Mouse (Mus musculus) heart, adult 2 months (tissue): ENCODE measurements around the gene Grin2b. TPM values are rescaled to one million over a fixed set of nuclear protein-coding genes. Genes with fewer than 3 reads are reported as not detected.

Experiments
- DNase-seq, 2 experiments: peaks; one replicate each; pipeline ENCODE4 v3.0.0; 2021
- H3K27ac ChIP-seq: fragments of 200-600 bp; 2 replicates; pipeline ENCODE4 v1.8.1; 2022
- H3K27me3 ChIP-seq: fragments of 200-500 bp; 2 replicates; pipeline ENCODE4 v1.6.1; 2012; ENCODE audit warnings: mild to moderate bottlenecking, low read length, inconsistent platforms, mixed read lengths; ENCODE audit not compliant: control insufficient read depth, insufficient read depth
- H3K36me3 ChIP-seq: fragments of 200-500 bp; 2 replicates; pipeline ENCODE4 v1.6.1; 2012; ENCODE audit warnings: low read length, inconsistent platforms; ENCODE audit not compliant: control insufficient read depth, insufficient read depth
- H3K4me1 ChIP-seq: fragments of 200-500 bp; 2 replicates; pipeline ENCODE4 v1.6.1; 2011; ENCODE audit warnings: low read length; ENCODE audit not compliant: control insufficient read depth, insufficient read depth
- H3K4me3 ChIP-seq: fragments of 200-600 bp; 2 replicates; pipeline ENCODE4 v1.8.1; 2022
- H3K79me2 ChIP-seq: fragments of 200-500 bp; replicated peaks from 2 replicates; pipeline ENCODE4 v1.6.1; 2012; ENCODE audit warnings: mild to moderate bottlenecking, inconsistent platforms, low read length, moderate library complexity, mixed read lengths; ENCODE audit not compliant: control insufficient read depth, insufficient read depth
- H3K9ac ChIP-seq: fragments of 200-500 bp; 2 replicates; pipeline ENCODE4 v1.6.1; 2012; ENCODE audit warnings: low read depth, mild to moderate bottlenecking, control low read depth, inconsistent platforms, low read length, mixed read lengths
- CTCF ChIP-seq: fragments of 200-600 bp; IDR thresholded peaks from 2 replicates; pipeline ENCODE4 v1.8.1; 2022; ENCODE audit warnings: antibody characterized with exemption, mild to moderate bottlenecking, moderate library complexity
- EP300 ChIP-seq: fragments of 200-500 bp; IDR thresholded peaks from 2 replicates; pipeline ENCODE4 v1.6.1; 2011; ENCODE audit warnings: low read depth, low read length, control low read depth; ENCODE audit not compliant: insufficient read depth
- POLR2A ChIP-seq: fragments of 200-500 bp; IDR thresholded peaks from 2 replicates; pipeline ENCODE4 v1.6.1; 2011; ENCODE audit warnings: mild to moderate bottlenecking, low read depth, low read length, control low read depth; ENCODE audit not compliant: insufficient read depth
- WGBS: fragments of 180-500 bp; shearing (Covaris S2); methylation state at CpG from one replicate; pipeline ENCODE4 v1.1.7; 2018; 5-methylcytosine and 5-hydroxymethylcytosine counted together
- intact Hi-C: fragments of 180-260 bp; cut with DNase I; formaldehyde crosslinking; loops from one replicate; pipeline ENCODE4 v1.15.1; 2025
- long read RNA-seq: library from polyadenylated mRNA; stranded (forward); transcript quantifications from one replicate; pipeline ENCODE4 v2.0.0, GENCODE M21; 2021
- polyA plus RNA-seq: library from polyadenylated mRNA; depleted of rRNA; stranded (reverse); fragments of >200 nt; gene quantifications from 2 replicates; pipeline ENCODE4 v1.2.3, GENCODE M21; 2012; rRNA removed
- total RNA-seq, 2 experiments: library from RNA; stranded (reverse); gene quantifications; 2 replicates each; pipeline ENCODE4 v1.2.3; 2021

Grin2b gene
- total RNA-seq: not detected
- under 0.01 and 0.02 TPM in 2 replicates for polyA plus RNA-seq
- long read RNA-seq, partial matches to known transcripts: 0 of 1 reads
- long read RNA-seq, other reads (novel, unspliced or antisense): 1 of 1 reads

DNA sequence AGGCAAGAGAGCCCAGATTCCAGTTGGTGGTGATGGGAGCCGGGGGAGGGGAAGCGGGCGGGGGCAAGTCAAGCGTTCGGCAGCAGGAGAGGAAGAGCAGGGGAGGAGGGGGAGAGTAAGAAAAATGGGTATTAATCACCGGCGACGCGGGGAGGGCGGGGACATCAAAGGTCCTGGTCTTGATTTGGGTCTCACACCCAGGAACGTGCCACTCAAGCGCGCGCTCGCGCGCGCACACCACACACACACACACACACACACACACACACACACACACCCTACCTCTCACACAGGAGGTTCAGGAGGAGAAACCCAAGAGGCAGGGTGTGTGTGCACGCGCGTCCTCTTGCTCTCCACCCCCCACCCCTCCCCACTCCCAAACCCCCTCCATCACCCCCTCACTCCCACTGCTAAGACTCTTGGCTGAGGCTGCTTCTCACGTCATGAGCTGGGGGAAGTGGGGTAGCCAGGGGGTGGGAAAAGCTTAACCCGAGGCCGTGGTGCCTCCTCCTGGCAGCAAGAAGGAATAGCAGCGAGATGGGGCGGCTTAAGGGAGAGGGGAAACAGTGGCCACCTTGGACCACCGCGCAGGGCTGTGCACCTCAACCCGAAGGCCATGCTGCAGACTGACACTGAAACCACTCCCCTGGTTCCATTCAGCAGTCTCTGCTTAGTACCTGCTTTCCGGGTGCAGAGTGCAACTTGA is at the start of gene Grin2b:
TSS of gene Grin2b (minus strand) at position 321 of the 706 bp plus-strand sequence.
- DNase-seq: no peak
- WGBS: 2% methylated on average over 25 of the region's 30 CpGs
- no peaks in the 10 kb centered on the region for H3K79me2 ChIP-seq
- H3K4me3 ChIP-seq: no peak within 1 kb of the TSS
- H3K4me1 ChIP-seq: no peaks in the 10 kb centered on the region
- H3K27ac ChIP-seq: no peak within 1 kb of the TSS
- H3K36me3 ChIP-seq: no peaks in the 10 kb centered on the region
- peaks cover 6% of the 10 kb centered on the region for H3K27me3 ChIP-seq
- TF ChIP-seq EP300 (no peak), CTCF (peak; percentile 20; the same call in 1 of the 2 replicates)
- H3K9ac ChIP-seq: no peak within 1 kb of the TSS
- intact Hi-C loops: no loop called here

DNA sequence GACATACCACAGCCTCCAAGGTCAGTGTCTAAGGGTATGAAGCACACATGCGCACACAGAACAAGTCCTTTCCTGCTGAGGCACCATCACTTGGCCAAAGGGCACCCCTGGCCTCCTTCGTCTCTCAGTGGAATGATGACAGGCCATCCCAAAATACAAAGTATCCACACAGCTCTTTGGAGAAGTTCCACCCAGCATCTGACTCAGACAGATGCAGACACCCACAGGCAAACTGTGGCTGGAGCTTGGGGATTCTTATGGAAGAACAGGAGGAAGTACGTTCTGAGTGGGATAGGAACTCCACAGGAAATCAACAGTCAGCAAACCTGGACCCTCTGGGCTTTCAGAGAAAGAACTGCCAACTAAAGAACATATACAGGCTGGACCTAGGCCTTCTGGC is 48.6 kb upstream of the Grin2b start:
- Histone ChIP-seq H3K27ac (no peak overlapping the region), H3K4me1 (no peaks in the 10 kb centered on the region), H3K79me2 (no peaks in the 10 kb centered on the region), H3K36me3 (no peaks in the 10 kb centered on the region), H3K4me3 (no peak overlapping the region), H3K9ac (no peak overlapping the region), H3K27me3 (no peaks in the 10 kb centered on the region)
- intact Hi-C loops: no loop called here
- no peak for DNase-seq
- no peak for TF ChIP-seq CTCF
- TF ChIP-seq EP300: no peak
- no peak for TF ChIP-seq POLR2A
- WGBS: 75% methylated on average over 3 of the region's 3 CpGs

GRCm38 (mm10) chr6:136210442-136210841 is 37.1 kb upstream of the Grin2b start:
- TF ChIP-seq EP300 (no peak), CTCF (no peak), POLR2A (no peak)
- whole genome bisulfite sequencing: 73% methylated on average over 3 of the region's 3 CpGs
- DNase-seq: no peak

GRCm38 (mm10) chr6:136199814-136200213 is 26.5 kb upstream of the Grin2b start:
- H3K4me1 ChIP-seq: no peaks in the 10 kb centered on the region
- no peak overlapping the region for H3K4me3 ChIP-seq
- no peaks in the 10 kb centered on the region for H3K36me3 ChIP-seq
- H3K9ac ChIP-seq: no peak overlapping the region
- H3K27me3 ChIP-seq: no peaks in the 10 kb centered on the region
- no peaks in the 10 kb centered on the region for H3K79me2 ChIP-seq
- no peak overlapping the region for H3K27ac ChIP-seq
- no peak for DNase-seq
- intact Hi-C loops: no loop called here
- TF ChIP-seq CTCF: no peak
- TF ChIP-seq EP300: no peak
- TF ChIP-seq POLR2A: no peak
- WGBS: 77% methylated on average over 2 of the region's 2 CpGs

More at GRCm38 (mm10) chr6:136210442-136210841, 37.1 kb upstream of the Grin2b start:
- Histone ChIP-seq H3K27ac (no peak overlapping the region), H3K9ac (no peak overlapping the region), H3K4me3 (no peak overlapping the region), H3K27me3 (no peaks in the 10 kb centered on the region), H3K79me2 (no peaks in the 10 kb centered on the region), H3K4me1 (no peaks in the 10 kb centered on the region), H3K36me3 (no peaks in the 10 kb centered on the region)
- intact Hi-C loops: no loop called here

DNA sequence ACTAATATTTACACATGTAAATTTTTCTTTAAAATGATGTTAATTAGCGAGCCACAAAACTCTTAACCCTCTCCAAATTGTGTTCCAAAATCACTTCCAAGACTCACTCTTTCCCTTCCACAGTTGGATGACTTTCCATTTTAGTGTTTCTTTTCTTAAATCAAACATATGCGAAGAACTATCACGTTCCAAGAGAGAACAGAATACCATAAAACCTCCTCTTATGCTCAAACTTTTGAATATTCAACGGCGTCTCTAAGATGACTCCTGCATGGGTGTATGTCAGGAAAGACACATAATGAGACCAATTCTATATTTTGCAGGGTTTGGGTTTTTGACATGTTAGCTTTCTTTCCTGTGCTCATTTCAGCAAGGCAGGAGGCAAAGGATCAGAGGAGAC is 21.3 kb upstream of the Grin2b start:
- Histone ChIP-seq H3K79me2 (no peaks in the 10 kb centered on the region), H3K27me3 (no peaks in the 10 kb centered on the region), H3K27ac (no peak overlapping the region), H3K36me3 (no peaks in the 10 kb centered on the region), H3K4me3 (no peak overlapping the region), H3K9ac (no peak overlapping the region), H3K4me1 (no peaks in the 10 kb centered on the region)
- WGBS: 76% methylated on average over 5 of the region's 5 CpGs
- no peak for DNase-seq
- TF ChIP-seq POLR2A (no peak), EP300 (no peak), CTCF (no peak)
- intact Hi-C loops: no loop called here

- H3K27ac ChIP-seq: no peak overlapping the region
- no peaks in the 10 kb centered on the region for H3K4me1 ChIP-seq
- H3K36me3 ChIP-seq: no peaks in the 10 kb centered on the region
- H3K79me2 ChIP-seq: no peaks in the 10 kb centered on the region
- no peak for TF ChIP-seq EP300
- TF ChIP-seq CTCF: no peak
- TF ChIP-seq POLR2A: no peak
- 0 out of 2 replicates have a peak, but pooled peaks cover 2% of the 10 kb centered on the region for H3K27me3 ChIP-seq
- intact Hi-C loops: no loop called here
- H3K4me3 ChIP-seq: no peak overlapping the region
- H3K9ac ChIP-seq: no peak overlapping the region
- WGBS: 76% methylated on average over 9 of the region's 9 CpGs
- no peak for DNase-seq
These were observed 4.8 kb upstream of the Grin2b start for GRCm38 (mm10) chr6:136178066-136178465.
